Mouse (Mus musculus) activated CD4-positive, CD25-positive, alpha-beta regulatory T cell, adult 9 weeks (primary cell): ENCODE results near the gene Gadd45g. TPM values are rescaled to one million over a fixed set of nuclear protein-coding genes. Genes with fewer than 3 reads are reported as not detected.

ENCODE experiments used
- polyA plus RNA-seq: library from polyadenylated mRNA; unstranded; fragments of 100-300 nt; shearing (Covaris generic); gene quantifications from one replicate; pipeline ENCODE4 v1.2.1, GENCODE M21; 2017

The Gadd45g gene
- polyA plus RNA-seq = 27.0 TPM

GRCm38 (mm10) chr13:51846301-51846867, at the start of gene Gadd45g:
Gene Gadd45g, plus strand, starts transcription at chr13:51846678.

Other genes starting within 250 kb of the Gadd45g start
- gene Cks2, start 201.4 kb upstream of the Gadd45g start, polyA plus RNA-seq = 50.0 TPM
- 46.4 TPM for gene Secisbp2, start 195.0 kb upstream of the Gadd45g start, polyA plus RNA-seq
- gene Sema4d, start 52.9 kb upstream of the Gadd45g start, polyA plus RNA-seq = 162 TPM